Mouse (Mus musculus): Measurements from ENCODE around the gene Utp11.
A peak's percentile ranks its signal among the peaks of the same experiment; 100 is the strongest.

DNA sequence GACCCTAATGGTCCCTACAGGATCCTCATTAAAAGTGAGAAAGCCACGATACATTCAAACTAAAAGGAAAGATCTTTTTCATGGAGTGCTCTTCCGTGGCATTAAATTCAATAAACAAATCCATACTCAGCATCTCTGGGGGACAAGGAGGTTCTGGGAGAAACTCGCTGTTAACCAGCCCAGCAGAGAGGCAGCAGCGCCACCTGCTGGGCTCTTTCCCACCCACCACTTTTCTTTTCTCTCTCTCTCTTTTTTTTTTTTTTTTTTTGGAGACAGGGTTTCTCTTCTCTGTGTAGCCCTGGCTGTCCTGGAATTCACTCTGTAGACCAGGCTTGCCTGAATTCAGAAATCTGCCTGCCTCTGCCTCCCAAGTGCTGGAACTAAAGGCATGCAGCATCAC is 18.4 kb downstream of the Utp11 start:
- TF ChIP-seq CTCF (IDR thresholded peaks at IDR 0.05; ENCODE audit: low read depth) = peak; percentile 88
- no peak for TF ChIP-seq EP300 (IDR thresholded peaks at IDR 0.05; ENCODE audit: low read depth)
